Mouse (Mus musculus): ENCODE measurements around the gene Bola1. TPM values are rescaled to one million over a fixed set of nuclear protein-coding genes. Genes with fewer than 3 reads are reported as not detected.
A peak's percentile ranks its signal among the peaks of the same experiment; 100 is the strongest.

Gene Bola1
- total RNA-seq, 2 experiments from 2014 or later, result 3.2 TPM; not detected in 1

GRCm38 (mm10) chr3:96248141-96249033, 28.9 kb upstream of the Bola1 start:
- ATAC-seq (replicated peaks; ENCODE audit: low FRiP score, poor library complexity, severe bottlenecking), result no peak

- no peak for ATAC-seq (replicated peaks; ENCODE audit: low FRiP score, poor library complexity, severe bottlenecking)
These were observed 28.0 kb upstream of the Bola1 start for GRCm38 (mm10) chr3:96247356-96248140.

DNA sequence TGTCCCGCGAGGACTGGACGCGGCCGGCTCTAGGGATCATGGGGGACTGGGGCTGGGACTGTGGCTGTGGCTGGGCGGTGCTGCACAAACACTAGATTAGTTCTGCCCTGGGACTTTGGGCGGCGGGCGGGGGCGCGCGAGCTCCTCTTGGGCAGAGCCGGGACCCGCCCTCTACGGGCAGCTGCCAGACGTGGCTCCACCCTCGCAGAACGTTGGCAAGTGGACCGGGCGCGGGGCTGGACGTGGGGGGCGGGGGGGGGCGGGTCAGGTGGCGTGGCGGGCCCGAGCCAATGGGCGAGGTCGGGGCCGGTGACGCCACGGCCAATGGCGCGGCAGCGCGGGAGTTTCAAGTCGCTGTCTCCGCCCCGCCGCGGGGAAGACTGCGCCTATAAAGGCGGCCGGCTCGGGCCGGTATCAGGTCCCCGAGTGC, 26.9 kb upstream of the Bola1 start, which contains the start of gene Hist2h3c1:
Gene Hist2h3c1, plus strand, starts transcription at position 259 of the 430 bp plus-strand sequence.
- peak; percentile 70 for ATAC-seq (replicated peaks; ENCODE audit: low FRiP score, poor library complexity, severe bottlenecking)

DNA sequence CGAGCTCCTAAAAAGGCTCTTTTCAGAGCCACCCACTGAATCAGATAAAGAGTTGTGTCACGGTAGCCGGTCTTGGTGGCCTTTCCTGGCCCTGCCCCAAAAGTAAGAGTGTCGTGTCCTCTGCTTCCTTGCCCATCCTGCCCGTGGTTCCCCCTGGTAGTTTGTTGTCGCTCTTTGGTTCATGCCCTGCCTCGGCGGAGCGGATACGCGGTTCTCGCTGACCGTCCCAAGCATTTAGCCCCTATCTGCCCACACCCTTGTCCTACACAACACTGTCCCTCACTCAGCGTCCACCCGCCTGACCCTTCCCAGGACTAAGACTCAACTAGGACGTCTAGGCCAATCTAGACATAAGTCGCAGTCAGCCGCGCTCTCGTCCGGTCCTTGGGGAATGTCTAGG, 26.5 kb upstream of the Bola1 start:
- peak; percentile 59 for ATAC-seq (replicated peaks; ENCODE audit: low FRiP score, poor library complexity, severe bottlenecking)

DNA sequence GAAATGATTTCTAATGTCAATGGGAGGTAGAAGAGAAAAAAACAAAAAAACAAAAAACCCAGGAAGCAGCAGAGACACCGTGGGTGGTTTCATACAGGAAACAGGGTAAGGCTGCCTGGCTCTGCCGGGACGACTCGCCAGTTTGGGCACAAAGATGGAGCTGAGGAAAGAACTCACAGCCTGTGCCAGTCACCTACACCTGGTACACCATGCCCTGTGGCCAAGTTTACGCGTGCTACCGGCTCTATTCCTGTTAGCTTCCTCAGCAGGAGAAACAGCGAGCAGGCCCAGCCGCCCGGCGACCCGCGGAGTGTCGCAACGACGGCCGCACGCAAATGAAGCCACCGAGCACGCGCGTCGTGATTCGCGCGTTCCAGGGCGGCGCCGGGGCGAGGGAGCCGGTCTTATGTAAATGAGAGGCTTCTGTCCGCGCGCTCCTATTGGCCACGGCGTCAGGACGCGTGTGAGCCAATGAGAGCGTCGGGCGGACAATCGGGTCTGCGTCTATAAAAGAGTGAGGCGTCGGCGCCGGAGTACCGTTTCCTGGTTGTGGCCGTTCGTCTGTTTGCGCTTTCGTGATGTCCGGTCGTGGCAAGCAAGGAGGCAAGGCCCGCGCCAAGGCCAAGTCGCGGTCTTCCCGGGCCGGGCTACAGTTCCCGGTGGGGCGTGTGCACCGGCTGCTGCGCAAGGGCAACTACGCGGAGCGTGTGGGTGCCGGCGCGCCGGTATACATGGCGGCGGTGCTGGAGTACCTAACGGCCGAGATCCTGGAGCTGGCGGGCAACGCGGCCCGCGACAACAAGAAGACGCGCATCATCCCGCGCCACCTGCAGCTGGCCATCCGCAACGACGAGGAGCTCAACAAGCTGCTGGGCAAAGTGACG, 25.7 kb upstream of the Bola1 start, which contains the start of gene Hist2h2aa1:
Gene Hist2h2aa1, plus strand, starts transcription at position 495 of the 884 bp plus-strand sequence.
- ATAC-seq (replicated peaks; ENCODE audit: low FRiP score, poor library complexity, severe bottlenecking), result peak; percentile 65

GRCm38 (mm10) chr3:96243921-96244572, 24.5 kb upstream of the Bola1 start:
- ATAC-seq (replicated peaks; ENCODE audit: low FRiP score, poor library complexity, severe bottlenecking), result no peak

DNA sequence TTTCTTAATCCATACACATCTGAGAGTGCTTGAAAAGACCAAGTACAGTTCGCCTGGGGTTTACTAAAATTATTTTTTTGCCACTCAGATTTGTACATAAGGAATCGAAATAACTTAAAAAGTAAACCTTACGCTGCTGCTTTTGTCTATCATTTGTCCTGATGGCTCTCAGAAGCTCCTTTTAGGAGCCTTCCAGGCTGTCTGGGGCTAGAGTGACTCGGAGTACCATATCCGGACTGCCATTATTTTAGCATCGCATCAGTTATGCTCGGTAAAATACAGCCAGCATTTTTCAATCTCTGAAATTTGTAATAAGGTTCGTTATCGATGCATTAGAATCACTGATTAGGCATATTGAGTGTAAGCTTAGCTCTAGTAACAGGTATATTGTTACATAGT, 21.3 kb upstream of the Bola1 start:
- no peak for ATAC-seq (replicated peaks; ENCODE audit: low FRiP score, poor library complexity, severe bottlenecking)

GRCm38 (mm10) chr3:96239949-96240798, 20.7 kb upstream of the Bola1 start, which contains the start of gene Hist2h2aa2:
Hist2h2aa2 (minus strand) TSS chr3:96240276.
- peak; percentile 61 for ATAC-seq (replicated peaks; ENCODE audit: low FRiP score, poor library complexity, severe bottlenecking)

DNA sequence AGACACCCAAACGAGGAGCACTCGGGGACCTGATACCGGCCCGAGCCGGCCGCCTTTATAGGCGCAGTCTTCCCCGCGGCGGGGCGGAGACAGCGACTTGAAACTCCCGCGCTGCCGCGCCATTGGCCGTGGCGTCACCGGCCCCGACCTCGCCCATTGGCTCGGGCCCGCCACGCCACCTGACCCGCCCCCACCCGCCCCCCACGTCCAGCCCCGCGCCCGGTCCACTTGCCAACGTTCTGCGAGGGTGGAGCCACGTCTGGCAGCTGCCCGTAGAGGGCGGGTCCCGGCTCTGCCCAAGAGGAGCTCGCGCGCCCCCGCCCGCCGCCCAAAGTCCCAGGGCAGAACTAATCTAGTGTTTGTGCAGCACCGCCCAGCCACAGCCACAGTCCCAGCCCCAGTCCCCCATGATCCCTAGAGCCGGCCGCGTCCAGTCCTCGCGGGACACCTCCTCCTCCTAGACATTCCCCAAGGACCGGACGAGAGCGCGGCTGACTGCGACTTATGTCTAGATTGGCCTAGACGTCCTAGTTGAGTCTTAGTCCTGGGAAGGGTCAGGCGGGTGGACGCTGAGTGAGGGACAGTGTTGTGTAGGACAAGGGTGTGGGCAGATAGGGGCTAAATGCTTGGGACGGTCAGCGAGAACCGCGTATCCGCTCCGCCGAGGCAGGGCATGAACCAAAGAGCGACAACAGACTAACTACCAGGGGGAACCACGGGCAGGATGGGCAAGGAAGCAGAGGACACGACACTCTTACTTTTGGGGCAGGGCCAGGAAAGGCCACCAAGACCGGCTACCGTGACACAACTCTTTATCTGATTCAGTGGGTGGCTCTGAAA, 19.7 kb upstream of the Bola1 start, which contains the start of gene Hist2h3c2:
Gene Hist2h3c2, minus strand, starts transcription at position 174 of the 840 bp plus-strand sequence.
- peak; percentile 68 for ATAC-seq (replicated peaks; ENCODE audit: low FRiP score, poor library complexity, severe bottlenecking)

DNA sequence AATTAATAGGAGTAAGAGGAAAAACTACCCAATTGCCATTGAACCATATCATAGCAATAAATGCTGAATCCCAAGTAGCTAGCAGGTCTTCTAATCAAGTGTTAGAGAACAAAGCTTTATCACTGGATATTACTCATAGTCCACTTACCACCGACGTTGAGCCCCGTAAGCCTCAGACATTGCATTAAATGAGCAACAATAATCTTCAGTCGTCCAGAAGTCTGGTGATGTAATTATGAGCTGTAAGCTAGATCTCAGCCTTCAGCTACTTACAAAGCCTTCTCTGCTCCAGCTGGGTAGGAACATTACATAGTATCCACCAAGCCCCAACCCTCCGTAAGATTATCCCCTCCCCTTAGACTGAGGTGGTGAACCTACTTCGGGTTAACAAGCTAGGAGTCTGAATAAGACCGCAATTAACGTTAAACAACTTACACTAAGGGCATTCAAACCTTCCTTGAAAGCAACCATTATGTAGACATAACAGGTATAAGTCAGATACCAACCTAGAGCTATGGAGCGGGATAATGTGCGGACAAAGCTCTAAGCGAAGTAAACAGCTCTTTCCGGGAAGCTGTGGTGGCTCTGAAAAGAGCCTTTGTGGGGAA, 18.5 kb upstream of the Bola1 start:
- ATAC-seq (replicated peaks; ENCODE audit: low FRiP score, poor library complexity, severe bottlenecking), result peak; percentile 16

DNA sequence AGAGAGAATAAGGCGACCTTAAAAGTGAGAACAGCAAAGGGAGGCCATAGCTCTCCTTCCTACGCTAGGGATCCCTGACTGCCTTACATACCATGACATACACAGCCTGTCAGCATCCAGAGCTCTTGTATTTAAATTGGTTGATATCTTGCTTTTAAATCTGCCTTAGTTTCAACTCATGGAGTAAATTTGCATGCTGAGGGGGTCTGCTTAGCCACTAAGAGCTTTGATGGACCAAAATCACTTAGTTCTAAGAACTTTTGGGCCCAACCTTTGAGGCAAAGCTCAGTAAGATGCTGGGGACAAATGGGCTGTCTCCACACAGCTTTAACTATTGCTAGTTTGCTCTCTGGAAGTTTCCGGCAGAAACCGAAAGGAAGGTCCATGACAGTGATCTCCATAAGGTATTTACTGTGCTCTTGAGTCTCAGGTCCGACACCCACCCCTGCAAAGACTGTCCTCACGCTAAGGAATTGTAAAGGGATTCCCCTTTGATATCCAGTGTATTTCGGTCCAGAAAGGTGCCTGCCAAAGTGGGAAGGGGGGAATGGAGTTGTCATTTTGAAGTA, 17.9 kb upstream of the Bola1 start:
- ATAC-seq (replicated peaks; ENCODE audit: low FRiP score, poor library complexity, severe bottlenecking), result no peak

DNA sequence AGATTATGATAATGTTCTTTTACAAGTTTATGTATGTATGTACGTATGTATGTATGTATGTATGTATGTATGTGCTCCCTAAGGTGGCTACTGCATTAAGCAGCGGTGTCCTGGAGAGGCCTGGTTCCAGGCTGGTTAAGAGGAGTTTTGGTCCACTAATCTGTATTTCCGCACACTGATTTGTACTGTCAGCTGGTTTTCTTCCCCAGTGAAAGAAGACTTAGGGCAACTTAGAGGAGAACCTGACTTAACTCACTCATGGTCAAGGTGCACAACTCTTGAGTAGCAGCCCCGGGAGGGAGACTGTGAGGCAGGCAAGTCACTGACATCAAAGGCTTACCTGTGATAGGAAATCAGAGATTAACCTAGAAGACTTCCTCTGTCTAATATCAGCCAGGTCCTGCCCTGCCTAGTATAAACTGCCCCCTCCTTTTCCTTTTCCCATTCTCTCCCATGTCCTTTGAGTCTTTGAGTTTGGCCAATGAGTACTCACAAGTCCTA, 17.4 kb upstream of the Bola1 start:
- ATAC-seq (replicated peaks; ENCODE audit: low FRiP score, poor library complexity, severe bottlenecking), result no peak

DNA sequence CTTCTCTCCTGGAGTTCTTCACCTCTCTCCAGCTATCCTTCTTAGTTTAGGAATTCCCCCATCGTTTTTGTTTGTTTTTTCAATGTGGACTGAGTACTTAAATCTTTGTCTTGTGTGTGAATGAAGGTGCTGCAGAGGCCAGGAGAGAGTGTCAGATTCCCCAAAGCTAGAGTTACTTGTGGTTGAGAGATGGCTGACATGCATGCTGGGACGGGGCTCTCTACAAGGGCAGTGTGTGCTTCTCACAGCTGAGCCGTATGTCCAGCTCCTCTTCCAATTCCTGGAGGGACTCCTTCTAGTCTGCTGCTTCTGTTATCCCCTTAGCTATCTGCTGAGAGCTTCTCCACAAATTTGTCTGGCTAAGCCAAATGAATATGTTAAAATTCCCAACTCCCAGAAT, 16.3 kb upstream of the Bola1 start:
- ATAC-seq (replicated peaks; ENCODE audit: low FRiP score, poor library complexity, severe bottlenecking), result no peak

- ATAC-seq (replicated peaks; ENCODE audit: low FRiP score, poor library complexity, severe bottlenecking), result no peak
These were observed 15.4 kb upstream of the Bola1 start for GRCm38 (mm10) chr3:96234914-96235313.

GRCm38 (mm10) chr3:96231758-96232120, 12.2 kb upstream of the Bola1 start:
- ATAC-seq (replicated peaks; ENCODE audit: low FRiP score, poor library complexity, severe bottlenecking), result no peak
